Mouse (Mus musculus) midbrain, postnatal 0 days (tissue): ENCODE measurements at regions not wholly inside any gene's neighbourhood (a gene's known extent, or its start where the extent isn't known, plus 50 kb on each side); places are given as distances from the start of the nearest gene placed in this dataset.

Experiments
- ATAC-seq: fragments of 200-750 bp; cut with Nextera tagmentation; 2 replicates; pipeline ENCODE4 v1.8.0; 2017; ENCODE audit warnings: moderate number of reproducible peaks, mild to moderate bottlenecking, moderate TSS enrichment, moderate library complexity; ENCODE audit not compliant: low FRiP score
- DNase-seq: peaks from one replicate; pipeline ENCODE4 v3.0.0-alpha.2; 2015; ENCODE audit warnings: low spot score
- H3K27ac ChIP-seq: fragments of 300-500 bp; sonication (generic); 2 replicates; pipeline ENCODE4 v1.5.1; 2014; ENCODE audit warnings: low read depth, mild to moderate bottlenecking, low read length, mixed read lengths
- H3K27me3 ChIP-seq: fragments of 300-500 bp; sonication (generic); 2 replicates; pipeline ENCODE4 v1.6.1; 2014; ENCODE audit warnings: low read length, control low read depth, mixed read lengths; ENCODE audit not compliant: insufficient read depth
- H3K36me3 ChIP-seq: fragments of 300-500 bp; sonication (generic); 2 replicates; pipeline ENCODE4 v1.6.1; 2014; ENCODE audit warnings: low read length, control low read depth, mixed read lengths; ENCODE audit not compliant: insufficient read depth
- H3K4me1 ChIP-seq: fragments of 300-500 bp; sonication (generic); 2 replicates; pipeline ENCODE4 v1.6.1; 2014; ENCODE audit warnings: mild to moderate bottlenecking, control low read depth, antibody characterized with exemption, low read length, mixed read lengths; ENCODE audit not compliant: insufficient read depth
- H3K4me2 ChIP-seq: fragments of 300-500 bp; sonication (generic); 2 replicates; pipeline ENCODE4 v1.6.1; 2014; ENCODE audit warnings: low read depth, mild to moderate bottlenecking, low read length, mixed read lengths; ENCODE audit not compliant: poor library complexity, severe bottlenecking
- H3K4me3 ChIP-seq: fragments of 300-500 bp; sonication (generic); 2 replicates; pipeline ENCODE4 v1.5.1; 2014; ENCODE audit warnings: low read depth, mild to moderate bottlenecking, low read length, moderate library complexity
- H3K9ac ChIP-seq: fragments of 300-500 bp; sonication (generic); replicated peaks from 2 replicates; pipeline ENCODE4 v1.6.1; 2014; ENCODE audit warnings: mild to moderate bottlenecking, low read length, moderate library complexity, mixed read lengths; ENCODE audit not compliant: poor library complexity, severe bottlenecking
- H3K9me3 ChIP-seq: fragments of 300-500 bp; sonication (generic); 2 replicates; pipeline ENCODE4 v1.6.1; 2016; ENCODE audit warnings: low read length, control low read depth
- CTCF ChIP-seq: IDR thresholded peaks from 2 replicates; pipeline ENCODE4 v1.5.1; 2016; ENCODE audit warnings: antibody characterized with exemption, mild to moderate bottlenecking
- WGBS: fragments of 180-500 bp; shearing (Covaris S2); extraction: QIAGEN DNeasy Blood & Tissue Kit; methylation state at CpG from one replicate; pipeline ENCODE4 v1.1.7; 2014; 5-methylcytosine and 5-hydroxymethylcytosine counted together

- Histone ChIP-seq H3K27me3 (no peaks in the 10 kb centered on the region), H3K4me2 (no peak overlapping the region), H3K4me3 (no peak overlapping the region), H3K9ac (no peak overlapping the region), H3K4me1 (no peaks in the 10 kb centered on the region), H3K9me3 (no peaks in the 10 kb centered on the region), H3K27ac (no peak overlapping the region), H3K36me3 (no peaks in the 10 kb centered on the region)
- no peak for TF ChIP-seq CTCF
- no peak for DNase-seq
- WGBS: 100% methylated on average over 1 of the region's 1 CpGs
- ATAC-seq: no peak
Observed at GRCm38 (mm10) chr10:84316857-84317256, 123.5 kb downstream of the Nuak1 start.

GRCm38 (mm10) chr10:84317960-84318359, 122.4 kb downstream of the Nuak1 start:
- no peak overlapping the region for H3K27ac ChIP-seq
- H3K9me3 ChIP-seq: no peaks in the 10 kb centered on the region
- DNase-seq (no peak), ATAC-seq (no peak)
- H3K9ac ChIP-seq: no peak overlapping the region
- no peaks in the 10 kb centered on the region for H3K4me1 ChIP-seq
- H3K27me3 ChIP-seq: no peaks in the 10 kb centered on the region
- no peak overlapping the region for H3K4me2 ChIP-seq
- no peaks in the 10 kb centered on the region for H3K36me3 ChIP-seq
- 49% methylated on average over 5 of the region's 5 CpGs for WGBS
- H3K4me3 ChIP-seq: no peak overlapping the region
- TF ChIP-seq CTCF: no peak
